Mouse (Mus musculus) liver, embryonic 14.5 days (tissue): ENCODE results near the gene Zfpl1.

Experiments
- CTCF ChIP-seq: IDR thresholded peaks from 2 replicates; pipeline ENCODE4 v1.5.1; 2016; ENCODE audit warnings: antibody characterized with exemption, low read depth, control low read depth
- EP300 ChIP-seq: IDR thresholded peaks from 2 replicates; pipeline ENCODE4 v1.6.1; 2016; ENCODE audit warnings: antibody characterized with exemption, low read depth

GRCm38 (mm10) chr19:6068951-6069350, 15.8 kb downstream of the Zfpl1 start:
- no peak; the same call in 1 of the 2 replicates for TF ChIP-seq CTCF
- TF ChIP-seq EP300, result no peak
